Mouse (Mus musculus) brain, embryonic 14.5 days (tissue): ENCODE results near the gene Sema3e. TPM values are rescaled to one million over a fixed set of nuclear protein-coding genes. Genes with fewer than 3 reads are reported as not detected.

Experiments
- DNase-seq: peaks from one replicate; pipeline ENCODE4 v3.0.0-alpha.2; 2011; ENCODE audit warnings: low read depth
- CTCF ChIP-seq: fragments of 200-500 bp; IDR thresholded peaks from 2 replicates; pipeline ENCODE4 v1.5.1; 2012; ENCODE audit warnings: inconsistent platforms, mild to moderate bottlenecking, moderate library complexity, borderline replicate concordance; ENCODE audit not compliant: insufficient read depth, insufficient read length; ENCODE audit errors: extremely low read depth
- POLR2A ChIP-seq: fragments of 200-500 bp; IDR thresholded peaks from 2 replicates; pipeline ENCODE4 v1.6.1; 2012; ENCODE audit warnings: mild to moderate bottlenecking, inconsistent platforms, borderline replicate concordance; ENCODE audit not compliant: poor library complexity, insufficient read depth, insufficient read length, severe bottlenecking; ENCODE audit errors: extremely low read depth
- polyA plus RNA-seq: library from polyadenylated mRNA; depleted of rRNA; stranded (reverse); fragments of >200 nt; gene quantifications from 2 replicates; pipeline ENCODE4 v1.2.3, GENCODE M21; 2012; rRNA removed

The Sema3e gene
- 1.2 and 2.9 TPM in 2 replicates for polyA plus RNA-seq

- no peak for TF ChIP-seq POLR2A
- TF ChIP-seq CTCF: no peak
- DNase-seq: peak; percentile 80
Measured at GRCm38 (mm10) chr5:14025205-14026124, at the start of gene Sema3e. TSS of gene Sema3e (plus strand) at chr5:14025276.

- no peak for DNase-seq
- no peak for TF ChIP-seq CTCF
Measured at GRCm38 (mm10) chr5:13977576-13977975, 47.5 kb upstream of the Sema3e start.

GRCm38 (mm10) chr5:13979156-13979555 is 45.9 kb upstream of the Sema3e start:
- no peak for TF ChIP-seq POLR2A
- TF ChIP-seq CTCF: no peak
- DNase-seq: no peak

- peak; percentile 81 for DNase-seq
- TF ChIP-seq CTCF: no peak
- TF ChIP-seq POLR2A: no peak
Measured at GRCm38 (mm10) chr5:13982417-13983054, 42.5 kb upstream of the Sema3e start.

- no peak for DNase-seq
- TF ChIP-seq POLR2A: no peak
- TF ChIP-seq CTCF: no peak
Measured at GRCm38 (mm10) chr5:13983608-13984007, 41.5 kb upstream of the Sema3e start.

- no peak for DNase-seq
- no peak for TF ChIP-seq CTCF
Measured at GRCm38 (mm10) chr5:13985669-13986068, 39.4 kb upstream of the Sema3e start.

GRCm38 (mm10) chr5:13987123-13987522 is 38.0 kb upstream of the Sema3e start:
- TF ChIP-seq POLR2A (no peak), CTCF (no peak)
- DNase-seq: no peak

- TF ChIP-seq CTCF (no peak), POLR2A (no peak)
- no peak for DNase-seq
Measured at GRCm38 (mm10) chr5:13988023-13988422, 37.1 kb upstream of the Sema3e start.

GRCm38 (mm10) chr5:13992734-13993396 is 32.2 kb upstream of the Sema3e start:
- DNase-seq: no peak
- TF ChIP-seq CTCF (no peak), POLR2A (no peak)

GRCm38 (mm10) chr5:14028341-14028740 is 3.3 kb downstream of the Sema3e start:
- no peak for TF ChIP-seq POLR2A
- TF ChIP-seq CTCF: no peak
- DNase-seq: no peak

- no peak for TF ChIP-seq CTCF
- TF ChIP-seq POLR2A: no peak
- DNase-seq: no peak
Measured at GRCm38 (mm10) chr5:14030796-14031195, 5.7 kb downstream of the Sema3e start.

GRCm38 (mm10) chr5:14032056-14032455 is 7.0 kb downstream of the Sema3e start:
- TF ChIP-seq POLR2A (no peak), CTCF (no peak)
- no peak for DNase-seq

- TF ChIP-seq POLR2A: no peak
- no peak for TF ChIP-seq CTCF
- DNase-seq: no peak
Measured at GRCm38 (mm10) chr5:14033302-14033701, 8.2 kb downstream of the Sema3e start.
